Mouse (Mus musculus) heart, embryonic 15.5 days (tissue): ENCODE results near the gene Tbc1d12. TPM values are rescaled to one million over a fixed set of nuclear protein-coding genes. Genes with fewer than 3 reads are reported as not detected.

Experiments used
- ATAC-seq: fragments of 200-750 bp; cut with Nextera tagmentation; replicated peaks from 2 replicates; pipeline ENCODE4 v1.8.0; 2017; ENCODE audit warnings: low read depth, moderate TSS enrichment; ENCODE audit not compliant: insufficient number of reproducible peaks, insufficient read depth, low FRiP score
- H3K27ac ChIP-seq: fragments of 300-500 bp; sonication (generic); 2 replicates; pipeline ENCODE4 v1.5.1; 2015; ENCODE audit warnings: mild to moderate bottlenecking, inconsistent platforms
- H3K27me3 ChIP-seq: fragments of 300-500 bp; sonication (generic); 2 replicates; pipeline ENCODE4 v1.6.1; 2015; ENCODE audit warnings: inconsistent platforms
- H3K36me3 ChIP-seq: fragments of 300-500 bp; sonication (generic); 2 replicates; pipeline ENCODE4 v1.6.1; 2015; ENCODE audit warnings: mild to moderate bottlenecking, inconsistent platforms
- H3K4me1 ChIP-seq: fragments of 300-500 bp; sonication (generic); replicated peaks from 2 replicates; pipeline ENCODE4 v1.6.1; 2015; ENCODE audit warnings: inconsistent platforms
- H3K4me2 ChIP-seq: fragments of 300-500 bp; sonication (generic); 2 replicates; pipeline ENCODE4 v1.6.1; 2015; ENCODE audit warnings: inconsistent platforms, mild to moderate bottlenecking, moderate library complexity
- H3K4me3 ChIP-seq: fragments of 300-500 bp; sonication (generic); 2 replicates; pipeline ENCODE4 v1.5.1; 2015; ENCODE audit warnings: mild to moderate bottlenecking, inconsistent platforms
- H3K9ac ChIP-seq: fragments of 300-500 bp; sonication (generic); 2 replicates; pipeline ENCODE4 v1.6.1; 2015; ENCODE audit warnings: mild to moderate bottlenecking, inconsistent platforms
- H3K9me3 ChIP-seq: fragments of 300-500 bp; sonication (generic); replicated peaks from 2 replicates; pipeline ENCODE4 v1.6.1; 2016; ENCODE audit warnings: inconsistent platforms
- WGBS: fragments of 180-500 bp; shearing (Covaris S2); methylation state at CpG from one replicate; pipeline ENCODE4 v1.1.7; 2015; ENCODE audit warnings: mixed read lengths; 5-methylcytosine and 5-hydroxymethylcytosine counted together
- polyA plus RNA-seq: library from polyadenylated mRNA; unstranded; fragments of >200 nt; fragmentation: Nextera tagmentation; extraction: Ambion mirVana; gene quantifications from 2 replicates; pipeline ENCODE4 v1.2.1, GENCODE M21; 2015

Gene Tbc1d12
- 1.6 and 1.7 TPM in 2 replicates for polyA plus RNA-seq

DNA sequence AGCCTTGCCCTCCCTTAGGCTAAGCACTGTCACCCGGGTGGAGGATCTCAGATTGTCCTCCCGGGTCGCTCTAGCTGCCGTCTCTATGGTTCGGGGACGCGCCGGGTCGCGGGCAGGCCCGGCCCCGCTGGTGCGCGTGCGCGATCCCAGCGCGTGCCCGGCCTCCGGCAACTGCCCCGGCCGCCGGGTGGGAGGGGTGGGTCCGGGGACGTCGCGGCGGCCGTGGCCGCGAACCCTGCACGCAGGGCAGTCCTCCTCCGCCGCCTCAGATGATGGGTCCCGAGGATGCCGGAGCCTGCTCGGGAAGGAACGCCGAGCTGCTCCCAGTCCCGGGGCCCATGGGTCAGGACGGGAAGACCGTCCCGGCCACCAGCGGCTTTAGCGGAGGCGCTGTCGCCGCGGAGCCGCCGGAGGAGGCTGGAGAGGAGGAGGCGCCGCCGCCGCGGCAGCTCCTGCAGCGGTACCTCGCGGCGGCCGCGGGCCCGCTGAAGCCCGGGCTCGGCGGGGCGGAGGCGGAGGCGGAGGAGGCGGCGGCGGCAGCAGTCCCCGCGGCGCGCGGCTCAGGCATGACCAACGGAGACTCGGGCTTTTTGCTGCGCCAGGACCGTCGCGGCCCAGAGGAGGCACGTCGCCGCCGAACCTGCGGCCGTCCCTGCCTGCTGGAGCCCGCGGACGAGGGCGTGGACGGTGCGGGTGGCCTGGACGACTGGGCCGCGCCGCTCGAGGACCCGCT, at the start of gene Tbc1d12:
Tbc1d12 (plus strand) TSS at position 142 of the 733 bp plus-strand sequence.
- peak; percentile 93 for ATAC-seq
- Histone ChIP-seq H3K4me3 (peak within 1 kb of the TSS; percentile 86), H3K9me3 (no peaks in the 10 kb centered on the region), H3K36me3 (no peaks in the 10 kb centered on the region), H3K4me1 (peaks cover 11% of the 10 kb centered on the region), H3K4me2 (peak within 1 kb of the TSS; percentile 80), H3K9ac (peak within 1 kb of the TSS; percentile 83), H3K27me3 (no peaks in the 10 kb centered on the region), H3K27ac (peak within 1 kb of the TSS; percentile 92)
- WGBS = under 1% methylated on average over 79 of the region's 101 CpGs

DNA sequence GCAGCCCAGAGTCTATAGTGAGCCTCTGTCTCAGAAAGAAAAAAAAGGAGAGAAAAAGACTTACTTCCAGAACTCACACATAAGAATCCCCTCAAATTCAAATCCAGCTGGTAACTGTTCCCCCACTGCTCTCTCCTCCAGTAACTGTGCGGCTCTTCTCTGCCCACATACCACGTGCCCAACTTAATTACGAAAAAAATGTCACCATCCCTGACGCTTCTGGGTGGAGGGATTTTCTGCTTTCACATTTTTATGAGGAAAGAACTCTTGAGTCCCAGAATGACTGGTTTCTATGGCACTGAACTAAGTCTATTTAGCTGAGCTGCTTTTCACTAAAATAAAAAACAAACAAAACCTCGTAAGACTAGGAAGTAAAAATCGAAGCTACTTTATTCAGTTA, 48.6 kb upstream of the Tbc1d12 start:
- no peak overlapping the region for H3K4me2 ChIP-seq
- peaks cover 37% of the 10 kb centered on the region for H3K36me3 ChIP-seq
- no peaks in the 10 kb centered on the region for H3K27me3 ChIP-seq
- H3K27ac ChIP-seq = no peak overlapping the region
- no peaks in the 10 kb centered on the region for H3K9me3 ChIP-seq
- WGBS = 91% methylated on average over 6 of the region's 6 CpGs
- no peaks in the 10 kb centered on the region for H3K4me1 ChIP-seq
- no peak overlapping the region for H3K4me3 ChIP-seq
- no peak for ATAC-seq
- H3K9ac ChIP-seq = no peak overlapping the region

DNA sequence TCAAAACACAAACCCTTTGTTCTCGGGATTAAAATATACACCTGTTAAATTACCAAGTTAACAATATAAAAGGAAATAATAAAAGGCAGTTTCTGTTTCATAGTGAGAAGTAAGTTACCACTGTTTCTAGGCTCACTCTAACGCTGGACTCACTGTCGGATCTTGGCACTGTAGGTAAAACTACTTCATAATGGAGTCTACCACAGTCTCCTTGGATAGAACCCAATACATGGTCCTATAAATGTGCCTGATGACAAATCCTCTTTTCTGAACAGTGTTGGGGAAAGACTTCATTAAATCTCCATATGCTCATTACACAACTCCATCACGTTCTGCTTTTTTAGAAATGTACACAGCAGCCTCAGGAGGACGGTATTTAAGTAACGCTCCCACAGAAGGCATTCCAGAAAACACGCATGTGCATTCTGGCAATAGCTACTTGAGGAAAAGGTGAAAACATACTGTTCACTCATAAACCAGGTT, 42.8 kb upstream of the Tbc1d12 start:
- no peak overlapping the region for H3K27ac ChIP-seq
- no peak overlapping the region for H3K4me3 ChIP-seq
- 91% methylated on average over 7 of the region's 7 CpGs for whole genome bisulfite sequencing
- no peak overlapping the region for H3K4me2 ChIP-seq
- H3K27me3 ChIP-seq = no peaks in the 10 kb centered on the region
- H3K9ac ChIP-seq = no peak overlapping the region
- H3K4me1 ChIP-seq = no peaks in the 10 kb centered on the region
- ATAC-seq = no peak
- no peaks in the 10 kb centered on the region for H3K9me3 ChIP-seq
- peaks cover 75% of the 10 kb centered on the region for H3K36me3 ChIP-seq

DNA sequence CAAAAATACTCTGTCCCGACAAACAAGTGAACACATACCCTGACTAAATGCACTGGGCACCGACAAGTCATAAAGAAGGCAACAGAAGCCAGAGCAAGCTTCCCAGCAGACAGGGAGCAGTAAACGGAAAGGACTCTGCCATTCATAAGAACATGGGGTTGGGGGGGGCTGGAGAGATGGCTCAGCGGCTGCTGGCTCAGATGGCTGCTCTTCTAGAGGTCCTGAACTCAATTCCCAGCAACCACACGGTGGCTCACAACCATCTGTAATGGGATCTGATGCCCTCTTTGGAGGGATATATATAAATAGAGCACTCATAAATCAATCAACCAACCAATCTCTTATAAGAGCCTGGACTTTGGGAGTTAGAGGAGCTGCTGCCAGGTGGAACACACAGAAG, 39.8 kb upstream of the Tbc1d12 start:
- no peak for ATAC-seq
- peaks cover 60% of the 10 kb centered on the region for H3K36me3 ChIP-seq

DNA sequence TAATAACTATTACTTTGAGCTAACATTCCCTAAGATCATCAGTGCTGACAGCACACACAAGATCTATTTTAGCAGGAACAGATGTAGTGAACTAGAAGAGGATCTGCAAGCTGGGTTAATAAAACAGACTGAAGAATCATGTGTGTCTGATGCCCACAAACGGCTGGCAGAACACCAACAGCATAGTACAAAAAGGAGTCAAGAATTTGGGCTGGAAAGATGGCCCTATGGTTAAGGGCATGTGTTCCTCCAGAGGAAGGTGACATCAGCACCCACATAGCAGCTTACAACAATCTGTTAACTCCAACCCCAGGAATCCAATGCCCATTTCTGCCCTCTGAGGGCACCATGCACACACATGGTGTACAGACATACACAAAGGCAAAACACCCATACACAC, 38.1 kb upstream of the Tbc1d12 start:
- no peaks in the 10 kb centered on the region for H3K4me1 ChIP-seq
- no peak for ATAC-seq
- no peak overlapping the region for H3K9ac ChIP-seq
- H3K9me3 ChIP-seq = no peaks in the 10 kb centered on the region
- WGBS = 84% methylated on average over 1 of the region's 1 CpGs
- H3K36me3 ChIP-seq = peaks cover 55% of the 10 kb centered on the region
- H3K27me3 ChIP-seq = no peaks in the 10 kb centered on the region
- no peak overlapping the region for H3K4me3 ChIP-seq
- H3K27ac ChIP-seq = no peak overlapping the region
- no peak overlapping the region for H3K4me2 ChIP-seq

More for the DNA sequence above, 39.8 kb upstream of the Tbc1d12 start:
- no peak overlapping the region for H3K27ac ChIP-seq
- no peak overlapping the region for H3K9ac ChIP-seq
- no peaks in the 10 kb centered on the region for H3K27me3 ChIP-seq
- H3K4me1 ChIP-seq = no peaks in the 10 kb centered on the region
- no peak overlapping the region for H3K4me2 ChIP-seq
- H3K4me3 ChIP-seq = no peak overlapping the region
- WGBS = 83% methylated on average over 5 of the region's 5 CpGs
- H3K9me3 ChIP-seq = no peaks in the 10 kb centered on the region

DNA sequence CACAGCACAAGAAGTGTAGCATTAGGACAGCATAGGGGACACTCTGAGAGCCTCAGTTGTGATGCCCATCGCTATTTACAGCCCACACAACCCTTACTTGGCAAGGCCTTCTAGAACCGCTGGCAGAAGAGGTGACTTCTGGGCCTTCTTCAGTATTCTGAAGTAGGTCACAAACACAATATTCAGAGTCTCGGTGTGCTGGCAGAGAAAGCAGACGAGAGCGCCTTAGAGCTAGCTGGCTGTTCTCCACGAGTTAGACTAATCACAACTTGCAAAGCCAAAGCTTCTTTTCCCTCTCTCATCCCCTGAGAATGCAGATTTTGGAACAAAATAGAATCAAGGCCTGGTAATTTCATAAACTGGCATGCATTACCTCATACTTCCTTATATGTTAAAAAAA, 37.6 kb upstream of the Tbc1d12 start:
- no peaks in the 10 kb centered on the region for H3K27me3 ChIP-seq
- no peak overlapping the region for H3K4me3 ChIP-seq
- peaks cover 55% of the 10 kb centered on the region for H3K36me3 ChIP-seq
- no peaks in the 10 kb centered on the region for H3K4me1 ChIP-seq
- H3K9me3 ChIP-seq = no peaks in the 10 kb centered on the region
- no peak for ATAC-seq
- no peak overlapping the region for H3K4me2 ChIP-seq
- 88% methylated on average over 6 of the region's 6 CpGs for WGBS
- no peak overlapping the region for H3K27ac ChIP-seq
- no peak overlapping the region for H3K9ac ChIP-seq

DNA sequence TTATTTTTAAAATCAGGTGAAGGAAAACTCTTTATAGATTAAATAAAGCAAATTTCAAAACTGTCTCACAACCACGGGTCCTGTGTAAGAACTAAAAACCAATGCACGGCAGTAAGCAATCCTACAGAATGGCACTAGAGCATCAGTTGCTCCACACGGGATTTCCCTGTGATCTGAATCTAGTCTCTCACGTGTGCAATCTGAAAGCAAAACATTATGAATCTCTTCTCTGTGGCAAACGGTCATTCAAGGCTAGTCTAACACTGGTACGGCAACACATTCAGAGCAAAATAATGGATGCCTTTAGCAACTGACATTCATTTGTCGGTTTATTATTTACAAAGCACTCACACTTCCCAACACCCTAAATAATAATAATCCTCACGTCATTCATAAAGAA, 18.2 kb upstream of the Tbc1d12 start:
- Histone ChIP-seq H3K36me3 (peaks cover 18% of the 10 kb centered on the region), H3K4me1 (peaks cover 9% of the 10 kb centered on the region), H3K27ac (no peak overlapping the region), H3K9me3 (no peaks in the 10 kb centered on the region), H3K9ac (peak overlapping the region; percentile 76), H3K4me3 (peak overlapping the region; percentile 75), H3K27me3 (0 out of 2 replicates have a peak, but pooled peaks cover 3% of the 10 kb centered on the region), H3K4me2 (peak overlapping the region; percentile 66)
- no peak for ATAC-seq
- WGBS = 32% methylated on average over 8 of the region's 8 CpGs

DNA sequence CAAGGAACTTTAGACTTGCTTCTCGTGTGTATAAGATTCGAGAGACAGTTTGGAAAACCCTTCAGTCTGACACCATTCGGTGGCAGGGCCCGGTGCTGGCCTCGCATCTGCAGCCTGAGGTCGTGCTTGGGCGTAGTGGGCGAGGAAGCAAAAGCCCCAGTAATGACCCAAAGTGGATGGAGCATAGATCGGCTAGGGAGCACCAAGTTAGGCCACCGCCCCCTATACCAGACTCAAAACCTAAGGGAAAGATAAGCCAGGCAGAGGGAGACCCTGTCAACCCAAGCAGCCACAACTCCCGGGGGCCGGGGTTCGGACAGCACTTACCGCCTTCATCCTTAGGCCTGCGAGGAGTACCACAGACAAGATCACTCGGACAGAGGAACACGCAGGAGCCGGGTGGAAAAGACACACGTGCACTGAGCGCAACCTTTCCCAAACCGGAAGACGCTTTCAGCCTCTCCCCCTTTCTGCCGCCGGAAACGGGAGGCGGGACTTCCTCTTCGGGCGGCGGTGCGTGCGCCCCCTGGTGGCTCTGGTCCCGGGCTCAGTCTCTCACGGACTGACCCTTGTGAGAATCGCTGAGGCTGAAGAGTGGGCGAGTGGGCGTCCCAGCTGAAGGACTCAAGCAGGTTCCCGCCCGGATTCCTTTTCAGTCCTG, 17.5 kb upstream of the Tbc1d12 start, which contains the start of gene Noc3l:
Noc3l (minus strand) TSS at position 472 of the 661 bp plus-strand sequence.
- Histone ChIP-seq H3K27me3 (0 out of 2 replicates have a peak, but pooled peaks cover 3% of the 10 kb centered on the region), H3K4me3 (peak within 1 kb of the TSS; percentile 75), H3K9ac (peak within 1 kb of the TSS; percentile 76), H3K4me2 (peak within 1 kb of the TSS; percentile 66), H3K36me3 (peaks cover 17% of the 10 kb centered on the region), H3K9me3 (no peaks in the 10 kb centered on the region), H3K27ac (peak within 1 kb of the TSS; percentile 55), H3K4me1 (peaks cover 9% of the 10 kb centered on the region)
- WGBS = under 1% methylated on average over 38 of the region's 38 CpGs
- ATAC-seq = peak; percentile 95

DNA sequence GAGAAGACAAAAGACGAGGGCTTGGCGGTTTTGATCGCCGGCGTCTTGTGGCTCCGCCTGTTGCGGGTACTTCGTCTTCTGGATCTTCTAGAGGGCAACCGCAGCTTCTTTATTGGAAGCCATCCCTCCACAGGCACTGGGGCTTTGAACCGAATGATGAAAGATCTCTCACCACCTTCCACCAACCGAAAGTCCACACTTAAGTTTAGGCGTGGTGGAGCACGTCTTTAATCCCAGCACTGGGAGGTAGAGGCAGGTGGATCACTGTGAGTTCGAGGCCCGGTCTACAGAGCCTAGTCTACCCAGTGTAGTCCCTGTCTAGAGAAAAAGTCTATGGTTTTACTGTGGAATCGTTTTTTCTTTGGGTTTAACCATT, 17.0 kb upstream of the Tbc1d12 start:
- peak overlapping the region; percentile 76 for H3K9ac ChIP-seq
- H3K4me2 ChIP-seq = peak overlapping the region; percentile 66
- H3K36me3 ChIP-seq = peaks cover 12% of the 10 kb centered on the region
- WGBS = 10% methylated on average over 16 of the region's 16 CpGs
- H3K27ac ChIP-seq = peak overlapping the region; percentile 55
- H3K4me1 ChIP-seq = peaks cover 9% of the 10 kb centered on the region
- H3K27me3 ChIP-seq = 0 out of 2 replicates have a peak, but pooled peaks cover 3% of the 10 kb centered on the region
- peak overlapping the region; percentile 75 for H3K4me3 ChIP-seq
- no peaks in the 10 kb centered on the region for H3K9me3 ChIP-seq
- peak; percentile 34; the same call in 1 of the 2 replicates for ATAC-seq

DNA sequence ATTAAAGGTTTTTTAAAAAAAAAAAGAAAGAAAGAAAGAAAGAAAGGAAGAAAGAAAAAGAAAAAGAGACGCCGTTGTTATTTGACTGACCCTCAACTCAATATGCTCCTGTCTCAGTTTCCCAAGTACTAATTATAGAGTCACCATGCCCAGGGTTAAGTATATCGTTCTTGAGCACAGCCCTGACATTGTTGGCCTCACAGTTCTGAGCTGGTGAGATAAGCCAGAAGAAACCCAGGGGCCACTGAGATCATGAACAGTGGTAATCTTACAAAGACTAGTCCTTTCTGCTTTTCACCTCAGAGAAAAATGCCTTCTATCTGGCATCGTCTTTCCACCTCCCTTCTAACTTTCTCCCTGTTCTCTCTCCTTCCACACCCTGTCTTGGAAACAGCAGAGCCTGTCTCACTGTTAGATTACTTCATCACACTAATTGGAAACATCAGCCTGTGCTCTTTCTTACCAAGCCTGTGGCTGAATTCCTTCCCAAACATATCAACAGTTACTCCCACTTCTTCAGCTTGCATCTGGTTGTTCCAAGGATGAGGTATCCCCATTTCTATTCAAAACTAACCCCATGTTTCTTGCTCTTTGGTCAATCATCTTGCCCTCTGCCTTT, 16.1 kb upstream of the Tbc1d12 start:
- WGBS = 62% methylated on average over 4 of the region's 4 CpGs
- no peak for ATAC-seq
- Histone ChIP-seq H3K4me1 (peaks cover 9% of the 10 kb centered on the region), H3K9me3 (no peaks in the 10 kb centered on the region), H3K4me2 (no peak overlapping the region), H3K36me3 (peaks cover 3% of the 10 kb centered on the region; the same call in 1 of the 2 replicates), H3K27me3 (0 out of 2 replicates have a peak, but pooled peaks cover 3% of the 10 kb centered on the region), H3K27ac (no peak overlapping the region), H3K9ac (no peak overlapping the region), H3K4me3 (no peak overlapping the region)

DNA sequence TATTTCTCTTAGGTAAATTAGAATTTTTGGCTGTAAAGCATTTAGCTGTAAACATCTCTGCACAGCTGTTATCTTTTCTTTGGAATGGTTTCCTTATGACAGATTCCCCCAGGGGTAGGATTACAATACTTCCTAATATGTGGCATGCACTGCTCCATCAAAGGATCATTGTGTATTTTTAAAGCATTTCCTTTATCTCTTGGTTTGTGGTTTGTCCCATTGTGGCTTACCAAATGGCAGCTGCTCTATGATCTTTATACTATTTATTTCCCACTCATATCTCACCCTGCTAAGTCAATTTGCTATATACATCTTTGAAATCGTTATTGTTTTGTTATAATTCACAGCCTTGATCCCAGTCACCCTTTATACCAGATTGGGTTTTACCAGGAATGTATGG, 3.2 kb upstream of the Tbc1d12 start:
- ATAC-seq = no peak
- Histone ChIP-seq H3K27me3 (no peaks in the 10 kb centered on the region), H3K4me3 (no peak overlapping the region), H3K9ac (no peak overlapping the region), H3K4me2 (no peak overlapping the region), H3K36me3 (no peaks in the 10 kb centered on the region), H3K4me1 (peaks cover 11% of the 10 kb centered on the region), H3K9me3 (no peaks in the 10 kb centered on the region), H3K27ac (no peak overlapping the region)
- WGBS = 28% methylated on average over 1 of the region's 1 CpGs
